Mouse (Mus musculus): ENCODE data around the gene Mid2. TPM values are rescaled to one million over a fixed set of nuclear protein-coding genes. Genes with fewer than 3 reads are reported as not detected.
"Not testable (repeated sequence)": the region's sequence is repeated elsewhere in the genome, so short reads cannot be mapped to it uniquely, and the experiment has no call there.

The Mid2 gene
- 10 to 100 TPM; 17.5 to 22.6 TPM for total RNA-seq (2021)
- long read RNA-seq, experiment 1, partial matches to known transcripts: 0 of 2 reads
- long read RNA-seq, experiment 1, other reads (novel, unspliced or antisense): 2 of 2 reads
- long read RNA-seq, experiment 2, full-length matches to known transcripts: 1 of 6 reads
- long read RNA-seq, experiment 2, partial matches to known transcripts: 0 of 6 reads
- long read RNA-seq, experiment 2, other reads (novel, unspliced or antisense): 5 of 6 reads

DNA sequence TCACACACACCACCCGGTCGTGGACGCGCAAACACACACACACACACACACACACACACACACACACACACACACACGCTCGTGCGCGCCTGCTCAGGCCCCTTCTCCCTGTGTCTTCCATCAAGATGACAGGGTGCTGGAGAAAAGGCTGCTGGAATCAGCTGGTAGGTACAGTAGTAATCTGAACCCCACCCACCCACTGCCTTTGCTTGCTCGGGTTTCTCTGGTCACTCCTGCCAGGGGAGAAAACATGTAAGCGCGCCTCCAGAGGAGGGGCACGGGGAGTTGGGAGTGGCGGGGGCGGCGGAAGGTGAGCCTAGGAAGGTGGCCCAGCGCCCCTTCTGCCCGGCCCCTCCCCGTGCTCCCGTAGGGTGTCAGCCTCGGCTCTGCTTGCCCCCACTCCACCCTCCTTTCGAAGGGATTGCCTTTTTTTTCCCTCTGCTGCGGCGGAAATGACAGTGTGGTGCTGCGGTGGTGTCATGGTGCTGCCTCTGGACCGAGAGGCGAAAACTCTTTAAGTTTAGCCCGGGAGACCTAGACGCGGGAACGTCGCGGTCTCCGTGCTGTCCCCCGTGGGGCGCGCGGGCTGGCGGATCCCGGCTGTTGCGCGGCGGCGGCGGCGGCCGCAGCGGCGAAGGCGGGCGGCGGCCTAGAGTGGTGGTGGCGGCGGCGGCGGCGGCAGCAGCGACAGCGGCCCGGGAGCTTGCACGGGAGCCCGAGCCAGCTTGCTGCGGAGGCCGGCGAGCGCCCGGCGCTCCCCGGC lies at the start of gene Mid2:
TSS of gene Mid2 (plus strand) at position 121 of the 763 bp plus-strand sequence.
- DNase-seq (ENCODE audit: low spot score in 2 of 2): peak in 1 of 2 experiments; percentile 17

DNA sequence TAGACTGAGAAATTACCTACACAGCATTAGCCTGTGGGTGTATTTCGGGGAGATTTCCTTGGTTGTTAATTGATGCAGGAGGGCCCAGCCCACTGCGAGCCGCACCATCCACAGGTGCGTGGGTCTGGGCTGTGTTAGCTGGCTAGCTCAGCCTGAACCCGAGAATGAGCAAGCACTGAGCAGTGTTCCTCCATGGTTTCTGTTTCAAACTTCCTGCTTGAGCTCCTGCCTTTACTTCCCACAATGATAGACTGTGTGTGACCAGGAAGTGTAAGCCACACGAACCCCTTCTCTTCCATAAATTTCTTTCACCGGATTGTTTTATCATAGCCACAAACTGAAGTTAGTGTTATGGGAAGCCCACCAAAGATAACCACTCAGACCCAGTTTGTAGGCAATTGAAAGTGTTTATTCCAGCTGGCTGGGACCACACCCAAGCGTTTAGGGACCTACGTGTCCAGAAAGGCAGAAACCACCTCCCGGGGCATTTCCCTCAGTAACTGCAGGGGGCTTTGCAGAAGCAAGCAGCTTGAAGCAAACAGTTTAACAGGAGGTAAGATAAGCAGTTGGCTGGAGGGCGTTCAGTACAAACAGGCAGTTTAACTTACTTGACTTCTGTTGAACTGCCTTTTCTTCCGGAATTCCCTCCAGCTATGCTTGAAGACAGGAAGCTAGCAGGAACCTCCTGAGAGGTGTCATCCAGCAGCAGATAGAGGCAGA lies 39.4 kb upstream of the Mid2 start:
- DNase-seq (ENCODE audit: low spot score in 2 of 2): no peak

DNA sequence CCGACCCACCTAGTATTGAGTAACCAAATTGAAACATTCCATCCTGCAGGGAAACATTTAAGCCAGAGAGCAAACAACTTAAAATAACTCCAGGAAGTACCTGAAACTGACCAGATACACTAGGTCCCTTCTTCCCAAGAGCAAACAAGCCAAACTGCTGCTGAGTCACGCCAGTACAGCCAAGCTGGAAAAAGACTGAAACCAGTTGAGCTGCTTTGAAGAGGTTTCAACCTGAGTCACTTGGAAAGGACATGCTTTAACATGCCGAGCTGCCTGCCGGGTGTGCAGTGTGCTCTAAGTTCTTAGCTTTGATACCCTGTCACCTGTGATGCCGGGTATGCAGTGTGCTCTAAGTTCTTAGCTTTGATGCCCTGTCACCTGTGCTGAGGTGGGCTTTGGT lies 26.4 kb upstream of the Mid2 start:
- DNase-seq (ENCODE audit: low spot score in 2 of 2): no peak

DNA sequence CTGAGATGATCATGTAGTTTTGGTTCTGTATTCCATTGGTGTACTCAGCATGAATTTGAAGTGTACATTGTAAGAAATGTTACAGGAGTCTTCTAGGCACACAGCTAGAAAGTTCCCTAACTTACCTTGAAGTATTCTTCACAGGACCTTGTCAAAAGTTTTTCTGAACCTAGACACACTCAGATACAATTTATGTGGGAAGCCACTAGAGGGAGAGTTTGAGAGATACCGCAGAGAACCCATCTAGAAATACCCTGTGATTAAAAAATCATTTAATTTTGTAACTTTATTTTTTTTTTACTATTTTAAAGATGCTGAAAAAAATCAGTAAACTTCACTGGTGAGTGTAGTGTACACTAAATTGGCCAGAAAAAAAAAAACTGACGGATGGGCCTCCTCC lies 24.8 kb upstream of the Mid2 start:
- DNase-seq (ENCODE audit: low spot score in 2 of 2): no peak

DNA sequence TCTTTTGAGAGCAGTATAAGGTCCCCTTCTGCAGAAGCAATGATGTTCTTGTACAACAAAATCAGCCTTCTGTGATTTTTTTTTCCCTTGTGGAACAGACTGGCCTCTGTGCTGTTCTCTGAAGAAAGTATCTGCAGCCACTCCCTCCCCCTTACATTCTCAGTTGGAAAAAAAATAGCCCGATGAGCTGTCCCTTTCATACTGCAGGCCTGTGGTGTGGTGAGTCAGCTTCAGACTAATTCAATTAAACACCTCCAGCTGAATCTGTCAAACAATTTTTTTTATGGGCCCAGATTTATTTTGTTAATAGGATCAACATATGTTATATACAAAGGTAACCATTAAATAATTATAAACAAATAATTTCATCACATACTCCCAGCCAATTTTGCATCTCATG lies 3.7 kb upstream of the Mid2 start:
- DNase-seq (ENCODE audit: low spot score in 2 of 2): no peak

DNA sequence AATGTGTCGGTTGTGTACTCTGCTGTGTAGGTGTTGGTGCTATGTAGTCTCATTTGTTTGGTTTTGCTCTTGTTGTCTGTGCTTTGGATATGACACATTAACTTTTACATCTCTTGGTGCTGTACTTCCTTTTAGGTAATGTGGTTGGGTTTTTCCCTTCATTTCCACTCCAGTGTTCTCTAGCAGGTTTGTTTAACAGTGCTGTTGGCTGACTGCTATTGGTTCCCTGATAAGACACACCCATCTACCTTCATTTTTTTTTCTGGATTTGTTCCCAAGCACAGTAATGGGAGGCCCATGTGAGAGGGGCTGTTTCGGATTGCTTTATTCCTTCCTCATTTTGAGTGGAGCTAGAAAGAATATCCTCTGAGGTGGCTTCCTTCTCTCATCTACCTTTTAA lies 883 bp upstream of the Mid2 start:
- DNase-seq (ENCODE audit: low spot score in 2 of 2): no peak

DNA sequence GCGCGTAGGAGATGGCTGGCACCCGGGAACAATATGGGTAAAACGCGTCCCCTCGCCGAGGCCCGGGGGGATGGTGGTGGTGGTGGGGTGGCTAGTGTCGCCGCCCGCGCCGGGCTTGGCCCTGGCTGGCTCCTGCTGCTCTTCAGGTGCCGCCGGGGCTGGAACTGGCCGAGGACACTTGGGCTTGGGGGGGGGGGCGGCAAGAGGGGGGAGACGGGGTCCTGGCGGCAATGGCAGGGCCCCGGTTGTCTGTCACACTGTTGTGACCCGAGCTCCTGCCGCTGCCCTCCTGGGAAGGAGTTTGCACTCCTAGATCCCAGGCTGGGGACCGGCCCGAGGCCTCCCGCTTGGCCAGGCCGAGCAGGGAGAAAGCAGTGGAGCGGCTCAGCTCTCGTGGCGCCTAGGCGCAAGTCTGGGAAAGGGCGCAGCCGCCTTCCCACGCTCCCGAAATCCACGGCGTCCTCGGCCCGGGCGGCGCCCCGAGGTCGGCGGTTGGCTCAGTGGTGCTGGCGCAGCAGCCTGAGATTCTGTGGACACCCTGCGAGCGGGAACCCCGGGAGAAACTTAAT lies 927 bp downstream of the Mid2 start:
- DNase-seq (ENCODE audit: low spot score in 2 of 2): peak; percentile 20 to 22

DNA sequence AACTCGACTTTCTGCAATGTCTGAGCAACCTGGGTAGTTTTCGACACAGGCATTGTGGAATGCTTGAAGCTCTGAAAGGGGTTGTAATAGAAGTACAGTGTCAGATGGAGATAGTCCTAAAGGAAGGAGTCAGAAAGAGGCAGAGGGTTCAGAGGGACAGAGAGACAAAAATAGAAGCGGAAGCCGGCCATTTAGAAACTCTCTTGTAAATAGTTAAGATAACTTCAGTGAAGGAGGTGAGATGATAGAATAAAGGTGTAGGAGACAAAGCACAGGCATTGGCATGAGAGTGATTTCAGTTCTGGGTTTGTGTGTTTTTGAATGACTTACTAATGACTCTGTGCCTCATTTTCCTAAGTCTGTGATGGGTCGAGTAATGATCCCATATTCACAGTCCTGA lies 11.0 kb downstream of the Mid2 start:
- DNase-seq (ENCODE audit: low spot score in 2 of 2): no peak

DNA sequence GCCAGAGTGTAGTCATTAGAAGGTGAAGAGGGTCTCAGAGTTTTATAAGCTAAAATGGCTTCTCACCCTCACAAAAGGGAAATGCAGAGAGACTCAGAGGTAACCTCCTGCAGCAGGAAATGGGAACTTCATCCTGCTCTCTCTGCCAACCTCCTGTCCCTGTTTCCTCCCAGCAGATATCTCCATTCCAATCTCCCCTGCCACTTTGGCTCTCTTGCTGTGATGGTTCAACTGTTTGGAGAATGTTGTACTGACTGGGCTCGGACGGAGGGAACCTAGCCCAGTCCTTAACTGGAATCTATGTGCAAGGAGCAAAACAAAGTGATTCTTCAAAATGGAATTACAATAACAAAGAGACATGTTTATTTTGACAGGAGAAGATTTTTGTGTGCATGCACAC lies 23.9 kb downstream of the Mid2 start:
- DNase-seq (ENCODE audit: low spot score in 2 of 2): no peak

DNA sequence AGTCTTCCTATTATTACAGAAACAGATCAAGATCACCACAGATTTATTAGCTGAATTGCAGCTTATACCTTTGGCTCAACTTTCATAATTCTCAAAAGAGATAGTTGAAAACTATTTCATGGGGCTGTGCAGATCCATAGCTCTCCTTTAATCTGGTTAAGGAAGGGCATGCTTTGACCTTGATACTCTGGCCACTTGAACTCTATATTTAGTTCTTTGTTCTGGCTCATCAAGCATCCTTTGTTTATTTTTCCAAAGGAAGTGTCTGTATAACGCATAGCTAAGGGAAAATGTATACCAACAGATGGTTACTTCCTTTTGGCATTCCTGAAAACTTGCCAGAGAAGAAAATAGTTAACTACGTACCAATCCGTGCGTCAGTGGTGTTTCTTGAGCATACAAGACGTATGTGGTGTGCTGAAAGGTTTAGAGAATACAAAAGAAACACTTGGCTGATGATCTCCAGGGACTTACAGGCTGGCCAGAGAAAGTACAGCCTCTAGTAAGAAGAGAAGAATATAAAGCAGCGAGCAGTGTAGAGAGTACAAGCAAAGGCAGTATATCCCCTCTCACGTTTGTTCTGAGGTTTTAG lies 33.6 kb downstream of the Mid2 start:
- not testable (repeated sequence) for DNase-seq (ENCODE audit: low spot score in 2 of 2)

DNA sequence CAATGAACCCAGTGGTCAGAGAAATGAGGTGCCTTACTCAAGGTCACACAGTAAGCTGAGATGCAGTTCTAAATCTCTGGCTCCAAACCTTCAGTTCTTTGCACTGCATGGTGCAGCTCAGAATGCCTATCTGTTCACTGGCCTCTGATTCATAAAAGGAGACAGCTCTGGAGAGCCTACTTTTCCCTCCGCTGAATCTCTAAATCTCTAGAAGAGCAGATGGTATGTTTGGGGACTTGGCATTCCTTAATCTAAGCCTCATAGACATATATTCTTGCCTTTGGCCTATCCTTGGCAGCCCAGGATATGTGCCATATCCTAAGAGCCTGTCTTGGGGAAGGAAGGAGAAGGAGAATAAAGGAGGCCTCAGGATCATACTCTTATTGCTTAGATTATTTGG lies 38.8 kb downstream of the Mid2 start:
- DNase-seq (ENCODE audit: low spot score in 2 of 2): no peak

DNA sequence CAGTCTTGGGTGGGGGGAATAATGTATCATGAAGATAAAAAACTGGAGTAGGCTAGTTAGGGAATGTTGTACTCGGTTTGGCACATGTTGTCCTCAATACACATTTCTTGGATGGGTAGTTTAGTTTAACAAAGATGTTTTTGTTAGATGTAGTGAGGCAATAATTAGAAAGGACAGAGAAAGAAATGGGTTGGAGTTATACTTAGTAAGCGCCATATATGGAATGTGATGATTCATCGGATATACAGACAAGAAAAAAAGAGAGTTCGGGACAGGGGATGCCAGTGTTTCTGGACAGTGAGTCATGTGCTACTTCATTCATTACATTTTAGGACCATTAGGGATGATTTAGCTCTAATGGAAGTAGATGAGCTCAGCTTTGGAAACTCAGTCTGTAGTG lies 41.7 kb downstream of the Mid2 start:
- DNase-seq (ENCODE audit: low spot score in 2 of 2): no peak

DNA sequence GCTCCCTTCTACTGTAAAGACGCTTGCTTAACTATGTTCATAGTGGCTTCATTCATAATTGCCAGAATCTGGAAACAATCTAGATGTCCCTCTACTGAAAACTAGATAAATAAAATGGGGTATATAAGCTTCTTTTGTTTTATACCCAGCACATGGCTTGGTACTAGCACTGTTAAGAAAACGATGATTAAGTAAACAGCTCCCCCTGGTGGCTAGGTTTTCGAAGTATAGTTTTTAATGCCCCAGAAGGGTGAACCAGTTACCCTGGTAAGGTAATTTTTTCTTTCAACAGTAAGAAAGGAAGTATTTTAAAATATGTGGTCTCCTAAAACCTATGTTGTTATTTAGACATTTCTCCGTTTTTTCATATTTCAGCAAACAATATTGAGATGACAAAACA lies 58.0 kb downstream of the Mid2 start:
- peak in 1 of 2 experiments; percentile 5 for DNase-seq (ENCODE audit: low spot score in 2 of 2)

DNA sequence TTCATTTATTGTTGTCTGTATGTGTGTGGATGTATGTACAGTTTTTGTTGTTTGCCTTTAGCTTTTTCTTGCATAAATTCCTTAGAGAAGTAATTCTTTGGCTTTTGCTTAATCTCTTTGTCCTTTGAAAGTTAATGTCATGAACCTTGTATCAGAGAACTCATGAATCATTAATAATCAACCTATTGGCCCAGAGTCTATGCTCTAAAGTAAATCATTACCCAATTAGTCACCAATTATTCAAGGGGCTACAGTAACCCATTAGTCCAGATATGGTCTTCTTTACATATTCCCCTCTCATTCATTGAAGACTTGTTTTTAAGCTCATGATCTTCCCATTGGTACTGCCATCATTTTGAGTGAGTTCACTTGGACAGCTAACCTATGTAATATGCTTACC lies 74.6 kb downstream of the Mid2 start:
- no peak for DNase-seq (ENCODE audit: low spot score in 2 of 2)

DNA sequence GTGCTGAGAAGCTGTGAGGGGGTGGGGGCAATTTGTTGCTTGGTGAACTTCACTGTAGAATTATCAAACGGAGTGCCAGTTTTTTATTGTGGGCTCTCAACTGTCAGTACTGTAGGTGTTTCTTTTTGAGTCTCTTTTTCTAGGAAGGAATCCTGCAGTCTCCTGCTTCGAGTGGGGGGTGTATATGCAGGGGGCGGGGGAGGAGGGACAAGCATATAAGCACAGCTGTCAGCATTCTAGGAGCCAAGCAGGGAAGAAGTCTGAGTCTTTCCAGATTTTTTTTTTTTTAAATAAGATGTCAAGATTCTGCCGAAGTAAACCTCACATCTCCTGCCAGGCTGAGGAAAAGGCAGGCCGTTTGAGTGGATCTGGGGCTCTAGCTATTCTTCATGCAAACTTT lies 78.8 kb downstream of the Mid2 start:
- DNase-seq (ENCODE audit: low spot score in 2 of 2): no peak

DNA sequence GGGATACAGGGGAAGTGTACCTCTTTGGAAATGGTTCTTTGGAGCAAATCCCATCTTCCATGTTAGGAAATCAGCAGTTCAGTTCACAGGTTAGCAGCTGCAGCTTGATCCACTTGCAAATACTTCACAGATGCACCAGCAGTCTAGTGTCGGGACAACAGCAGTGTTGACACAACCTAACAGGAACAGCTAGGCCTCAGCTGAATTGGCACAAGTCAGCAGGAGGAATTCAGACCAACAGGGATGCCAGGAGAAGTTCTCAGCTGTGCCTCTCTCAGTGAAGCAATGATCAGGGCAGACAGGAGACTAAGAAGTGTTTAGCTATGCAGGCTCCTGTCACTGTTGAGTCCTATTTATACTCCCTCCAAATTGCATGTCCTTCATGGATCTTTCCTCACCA lies 105.4 kb downstream of the Mid2 start:
- DNase-seq (ENCODE audit: low spot score in 2 of 2): no peak

DNA sequence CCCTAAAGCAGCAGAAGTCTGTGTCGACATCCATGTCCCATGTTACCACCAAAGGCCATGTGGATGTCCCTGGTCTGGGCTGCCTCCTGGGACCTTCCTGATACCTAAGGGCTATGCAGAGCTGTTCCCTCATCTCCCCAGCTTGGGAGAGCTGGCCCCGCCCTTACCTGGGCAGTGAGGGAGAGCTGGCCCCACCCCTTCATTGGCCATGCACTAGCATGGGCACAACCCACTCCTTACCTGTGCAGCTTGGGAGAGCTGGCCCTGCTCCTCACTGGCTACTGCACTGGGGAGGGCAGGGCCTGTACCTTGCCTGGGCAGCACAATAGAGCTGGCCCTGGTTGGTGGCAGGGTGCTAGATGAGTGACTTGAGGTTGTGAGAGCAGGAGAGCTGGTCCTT lies 140.9 kb downstream of the Mid2 start:
- no peak for DNase-seq (ENCODE audit: low spot score in 2 of 2)

DNA sequence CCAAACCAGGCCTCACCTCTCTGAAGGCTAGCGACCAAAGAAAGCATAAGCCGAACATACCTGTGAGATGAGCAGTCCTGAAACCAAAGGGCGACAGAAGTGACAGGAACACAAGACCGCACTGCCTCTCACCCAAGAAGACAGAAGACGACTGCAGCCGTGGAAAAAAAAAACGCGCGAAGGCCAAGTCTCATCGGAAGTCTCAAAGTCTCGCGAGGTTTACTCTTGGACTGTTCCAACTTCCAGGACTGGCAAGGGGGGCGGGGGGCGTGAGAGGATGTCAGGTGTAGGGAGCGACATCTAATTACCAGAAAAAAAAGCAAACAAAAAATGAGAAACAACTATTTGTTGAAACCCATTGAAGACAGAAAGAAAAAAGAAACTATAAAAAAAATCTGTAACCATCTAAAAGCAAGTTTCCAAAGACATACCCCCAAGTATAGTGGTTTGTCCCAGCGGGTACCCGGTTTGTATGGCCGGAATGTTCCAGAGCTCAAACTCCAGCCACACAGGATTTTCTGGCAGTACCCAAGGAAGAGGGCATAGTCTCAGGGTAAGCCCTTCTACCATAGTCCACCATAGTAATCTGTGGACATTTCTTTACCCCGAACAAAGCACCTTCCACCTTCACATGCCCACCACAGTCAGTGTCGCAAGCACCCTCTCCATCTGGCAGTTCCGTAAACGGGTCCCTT lies 149.1 kb downstream of the Mid2 start, which contains the start of gene Tex13b:
TSS of gene Tex13b (minus strand) at position 122 of the 695 bp plus-strand sequence.
- no peak for DNase-seq (ENCODE audit: low spot score in 2 of 2)

Data from layer of hippocampus, postnatal 14 days (tissue).